Mouse (Mus musculus): Measurements from ENCODE around the gene Setx.

- TF ChIP-seq CTCF (IDR thresholded peaks at IDR 0.05; ENCODE audit: insufficient read depth, low read depth, low read length) = no peak
- peak; percentile 42; the same call in 1 of the 2 replicates for TF ChIP-seq POLR2A (IDR thresholded peaks at IDR 0.05; ENCODE audit: insufficient read depth, low read depth, low read length)
Measured at GRCm38 (mm10) chr2:29124936-29125701, 1.1 kb downstream of the Setx start.
